Mouse (Mus musculus): ENCODE data around the gene Hydin.

The Hydin gene

GRCm38 (mm10) chr8:110643177-110643576 lies 376.4 kb downstream of the Hydin start:
- no peak for DNase-seq

- DNase-seq = no peak
Observed at GRCm38 (mm10) chr8:110644422-110644821, 377.6 kb downstream of the Hydin start.

- no peak for DNase-seq
Observed at GRCm38 (mm10) chr8:110644901-110645300, 378.1 kb downstream of the Hydin start.

DNA sequence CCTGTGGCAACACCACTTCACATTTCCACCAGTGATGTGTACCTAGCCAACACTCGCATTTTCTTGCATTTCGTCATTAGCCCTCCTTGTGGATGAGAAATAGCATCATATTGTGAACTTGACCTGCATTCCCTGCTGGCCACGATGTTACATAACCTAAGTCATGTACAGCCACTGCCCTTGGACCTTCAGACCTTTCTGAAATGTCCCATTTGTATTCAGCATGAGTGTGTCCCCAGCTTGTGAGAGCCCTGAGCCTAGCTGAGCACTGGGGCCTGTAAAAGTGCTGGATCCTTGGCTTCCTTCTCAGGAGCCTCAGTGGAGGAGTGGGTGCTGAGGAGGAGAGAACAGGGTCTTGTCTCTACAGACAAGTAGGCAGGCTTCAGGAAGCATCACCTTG lies 378.6 kb downstream of the Hydin start:
- no peak for DNase-seq

GRCm38 (mm10) chr8:110646064-110646463 lies 379.3 kb downstream of the Hydin start:
- peak; percentile 84 for DNase-seq

- DNase-seq = no peak
Observed at GRCm38 (mm10) chr8:110648577-110648976, 381.8 kb downstream of the Hydin start.

DNA sequence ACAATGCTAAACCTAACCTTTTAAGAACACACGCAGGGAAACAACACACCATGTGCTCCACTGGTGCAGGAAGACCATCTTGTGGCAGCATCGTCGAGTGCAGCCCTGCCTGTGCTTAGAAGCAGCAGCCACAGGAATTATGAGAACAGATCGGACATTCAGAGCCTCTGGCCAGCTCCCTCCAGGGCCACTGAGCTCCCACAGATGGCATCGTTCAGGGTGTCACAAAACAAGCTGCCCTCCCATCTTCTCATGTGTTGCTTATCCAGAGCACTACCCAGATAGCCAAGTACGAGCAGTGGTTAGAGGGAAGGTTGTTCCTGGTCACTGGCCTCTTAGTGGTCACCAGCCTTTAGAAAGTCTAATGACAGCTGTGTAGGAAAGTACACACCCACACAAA lies 382.5 kb downstream of the Hydin start:
- DNase-seq = no peak

DNA sequence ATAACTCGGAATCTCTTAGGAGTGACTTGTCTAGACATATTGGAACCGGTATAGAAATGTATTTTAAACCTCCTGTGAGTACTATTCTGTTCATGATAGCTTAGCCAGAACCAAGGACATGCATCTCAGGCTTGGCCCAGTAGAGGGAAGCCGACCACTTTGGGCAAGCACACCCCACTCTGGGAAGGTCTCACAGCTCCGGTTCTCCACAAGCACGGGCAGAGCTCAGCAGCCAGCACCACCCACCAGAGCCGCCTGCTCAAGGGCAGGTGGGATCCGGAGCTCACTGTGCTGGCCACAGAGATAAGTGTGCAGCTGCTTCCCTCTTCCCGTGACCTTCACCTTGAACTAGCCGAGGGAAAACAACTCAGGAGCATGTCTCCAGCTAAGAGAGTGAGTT lies 384.1 kb downstream of the Hydin start:
- peak; percentile 6 for DNase-seq

DNA sequence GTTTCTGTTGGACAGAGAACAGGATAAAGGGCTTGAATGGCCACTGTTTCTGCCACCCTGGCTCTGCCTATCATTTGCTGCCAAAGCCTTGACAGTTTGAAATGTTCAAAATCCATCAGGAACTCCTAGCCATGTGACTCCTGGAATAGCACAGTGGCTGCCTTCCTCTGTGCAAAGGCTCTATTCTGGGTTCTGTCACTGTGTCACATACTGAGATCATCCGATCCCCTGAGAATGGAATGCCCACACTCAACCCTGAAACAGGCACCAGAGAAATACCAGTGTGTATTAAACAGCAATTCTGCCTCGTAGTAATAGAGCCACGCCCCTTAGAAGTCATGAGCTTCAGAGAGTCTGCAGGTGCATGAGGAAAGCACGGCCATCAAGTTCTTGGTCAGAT lies 385.1 kb downstream of the Hydin start:
- DNase-seq = no peak

DNA sequence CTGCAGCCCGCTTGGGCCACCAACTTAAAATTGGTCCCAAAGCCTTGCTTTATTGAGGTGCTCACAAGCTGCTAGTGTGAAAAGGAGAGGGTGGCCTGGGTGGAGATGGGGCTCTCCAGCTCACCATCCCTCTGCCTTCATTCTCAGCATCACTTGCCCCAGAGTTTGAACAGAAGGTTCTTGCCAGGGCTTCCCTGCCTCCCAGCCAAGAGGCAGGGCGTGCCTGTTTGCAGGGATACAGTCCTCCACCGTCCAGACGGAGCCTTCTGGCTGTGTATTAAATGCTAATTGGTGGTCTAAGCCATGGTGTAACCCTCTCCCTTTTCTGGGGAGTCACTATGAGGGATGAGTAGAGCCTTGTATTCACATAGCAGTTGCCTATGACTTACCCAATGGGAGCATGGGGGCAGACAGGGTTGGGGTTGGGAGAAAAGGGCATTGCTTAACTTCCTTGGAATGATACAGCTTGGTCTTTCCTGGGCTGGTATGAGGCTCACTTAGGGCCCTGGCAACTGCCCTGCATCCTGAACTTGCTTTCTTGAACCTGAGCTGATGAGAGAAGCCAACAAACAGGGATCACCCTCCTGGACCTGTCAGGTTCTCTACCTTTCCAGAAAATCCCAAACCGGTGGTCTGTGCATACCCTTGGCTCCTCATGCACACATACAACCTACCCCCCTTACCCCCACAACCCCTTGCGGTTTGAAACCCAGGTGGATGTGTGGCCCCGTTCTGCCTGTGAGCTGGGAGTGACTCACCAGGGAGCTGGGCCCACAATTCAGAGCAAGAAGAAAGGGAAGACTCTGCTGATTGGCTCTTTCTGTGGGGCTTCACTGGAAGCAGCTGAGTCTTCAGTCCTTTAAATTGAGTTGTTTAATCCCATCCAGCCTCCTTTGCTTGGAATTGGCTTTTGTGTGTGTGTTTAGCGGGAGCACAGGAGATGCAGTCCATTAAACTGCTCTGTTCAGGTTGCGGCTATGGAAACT lies 387.6 kb downstream of the Hydin start:
- peak; percentile 11 for DNase-seq

DNA sequence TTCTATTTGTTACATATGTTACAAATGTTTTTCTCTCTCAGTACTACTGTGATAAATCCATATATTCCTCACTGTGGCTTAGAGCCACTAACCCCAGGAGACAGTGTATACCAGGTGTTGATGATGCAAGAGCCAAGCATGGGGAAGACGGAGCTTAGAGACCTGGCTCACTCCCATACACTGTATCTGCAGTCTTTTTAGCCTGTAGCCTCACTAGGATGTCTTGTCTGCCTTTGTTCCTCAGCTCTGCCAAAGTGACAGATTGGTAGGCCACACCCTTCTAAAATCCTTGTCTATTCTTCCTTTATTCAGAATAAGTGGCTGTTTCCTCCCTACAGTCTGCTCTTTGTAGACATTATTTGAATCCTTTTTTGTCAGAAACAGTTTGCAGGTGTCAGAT lies 389.1 kb downstream of the Hydin start:
- DNase-seq = no peak

- no peak for DNase-seq
Observed at GRCm38 (mm10) chr8:110657661-110658060, 390.9 kb downstream of the Hydin start.

Measured in cerebellum, adult 11 months (tissue).